Mouse (Mus musculus) midbrain, postnatal 0 days (tissue): ENCODE results near the gene Tiparp. TPM values are rescaled to one million over a fixed set of nuclear protein-coding genes. Genes with fewer than 3 reads are reported as not detected.
A peak's percentile ranks its signal among the peaks of the same experiment; 100 is the strongest.

Source experiments
- ATAC-seq: fragments of 200-750 bp; cut with Nextera tagmentation; 2 replicates; pipeline ENCODE4 v1.8.0; 2017; ENCODE audit warnings: moderate number of reproducible peaks, mild to moderate bottlenecking, moderate TSS enrichment, moderate library complexity; ENCODE audit not compliant: low FRiP score
- DNase-seq: peaks from one replicate; pipeline ENCODE4 v3.0.0-alpha.2; 2015; ENCODE audit warnings: low spot score
- H3K27ac ChIP-seq: fragments of 300-500 bp; sonication (generic); 2 replicates; pipeline ENCODE4 v1.5.1; 2014; ENCODE audit warnings: low read depth, mild to moderate bottlenecking, low read length, mixed read lengths
- H3K27me3 ChIP-seq: fragments of 300-500 bp; sonication (generic); 2 replicates; pipeline ENCODE4 v1.6.1; 2014; ENCODE audit warnings: low read length, control low read depth, mixed read lengths; ENCODE audit not compliant: insufficient read depth
- H3K36me3 ChIP-seq: fragments of 300-500 bp; sonication (generic); 2 replicates; pipeline ENCODE4 v1.6.1; 2014; ENCODE audit warnings: low read length, control low read depth, mixed read lengths; ENCODE audit not compliant: insufficient read depth
- H3K4me1 ChIP-seq: fragments of 300-500 bp; sonication (generic); 2 replicates; pipeline ENCODE4 v1.6.1; 2014; ENCODE audit warnings: mild to moderate bottlenecking, control low read depth, antibody characterized with exemption, low read length, mixed read lengths; ENCODE audit not compliant: insufficient read depth
- H3K4me2 ChIP-seq: fragments of 300-500 bp; sonication (generic); 2 replicates; pipeline ENCODE4 v1.6.1; 2014; ENCODE audit warnings: low read depth, mild to moderate bottlenecking, low read length, mixed read lengths; ENCODE audit not compliant: poor library complexity, severe bottlenecking
- H3K4me3 ChIP-seq: fragments of 300-500 bp; sonication (generic); 2 replicates; pipeline ENCODE4 v1.5.1; 2014; ENCODE audit warnings: low read depth, mild to moderate bottlenecking, low read length, moderate library complexity
- H3K9ac ChIP-seq: fragments of 300-500 bp; sonication (generic); replicated peaks from 2 replicates; pipeline ENCODE4 v1.6.1; 2014; ENCODE audit warnings: mild to moderate bottlenecking, low read length, moderate library complexity, mixed read lengths; ENCODE audit not compliant: poor library complexity, severe bottlenecking
- H3K9me3 ChIP-seq: fragments of 300-500 bp; sonication (generic); 2 replicates; pipeline ENCODE4 v1.6.1; 2016; ENCODE audit warnings: low read length, control low read depth
- CTCF ChIP-seq: IDR thresholded peaks from 2 replicates; pipeline ENCODE4 v1.5.1; 2016; ENCODE audit warnings: antibody characterized with exemption, mild to moderate bottlenecking
- WGBS: fragments of 180-500 bp; shearing (Covaris S2); extraction: QIAGEN DNeasy Blood & Tissue Kit; methylation state at CpG from one replicate; pipeline ENCODE4 v1.1.7; 2014; 5-methylcytosine and 5-hydroxymethylcytosine counted together
- polyA plus RNA-seq: library from polyadenylated mRNA; unstranded; fragments of >200 nt; fragmentation: Nextera tagmentation; extraction: Ambion mirVana; gene quantifications from 2 replicates; pipeline ENCODE4 v1.2.1, GENCODE M21; 2015
- total RNA-seq: library from RNA; depleted of rRNA; stranded (reverse); fragments of >200 nt; gene quantifications from 2 replicates; pipeline ENCODE4 v1.2.3, GENCODE M21; 2014

The Tiparp gene
- total and polyA plus RNA-seq, 2 experiments from 2014 or later, result 15.3 to 15.8 TPM

DNA sequence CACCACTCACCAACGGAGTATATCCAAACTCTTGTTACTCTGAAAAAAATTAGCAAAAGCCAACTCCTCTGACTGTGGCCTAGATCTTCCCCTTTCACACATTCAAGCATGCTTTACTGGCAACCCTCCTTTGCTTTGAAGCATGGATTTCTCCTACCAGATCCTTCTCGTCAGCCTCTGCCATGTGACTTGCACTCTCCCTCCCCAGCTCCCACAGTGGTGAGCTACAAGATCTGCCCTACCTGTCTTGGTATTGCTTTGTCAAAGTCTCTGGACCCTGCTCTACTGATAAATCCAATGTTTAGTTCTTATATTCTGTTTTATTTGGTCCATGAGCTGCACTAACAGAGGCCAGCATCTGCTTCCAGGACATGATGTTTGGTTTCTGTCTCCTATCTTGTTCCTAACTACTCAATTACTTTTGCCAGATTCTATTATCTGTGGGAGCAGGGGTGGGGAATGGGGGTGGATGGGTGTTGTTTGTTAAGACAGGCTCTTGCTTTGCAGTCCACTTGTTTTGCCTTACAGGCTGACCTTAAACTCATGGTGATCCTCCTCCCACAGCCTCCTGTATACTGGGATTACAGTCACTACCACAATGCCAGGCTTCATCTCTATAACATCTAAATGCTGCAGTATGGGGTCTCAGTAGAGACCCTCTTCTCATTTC, 40.7 kb upstream of the Tiparp start:
- no peaks in the 10 kb centered on the region for H3K4me1 ChIP-seq
- no peak for TF ChIP-seq CTCF
- no peak overlapping the region for H3K4me2 ChIP-seq
- no peak overlapping the region for H3K27ac ChIP-seq
- WGBS, result 88% methylated on average over 2 of the region's 2 CpGs
- no peaks in the 10 kb centered on the region for H3K36me3 ChIP-seq
- H3K27me3 ChIP-seq, result no peaks in the 10 kb centered on the region
- H3K9ac ChIP-seq, result no peak overlapping the region
- no peak for DNase-seq
- no peak overlapping the region for H3K4me3 ChIP-seq
- no peaks in the 10 kb centered on the region for H3K9me3 ChIP-seq
- no peak for ATAC-seq

DNA sequence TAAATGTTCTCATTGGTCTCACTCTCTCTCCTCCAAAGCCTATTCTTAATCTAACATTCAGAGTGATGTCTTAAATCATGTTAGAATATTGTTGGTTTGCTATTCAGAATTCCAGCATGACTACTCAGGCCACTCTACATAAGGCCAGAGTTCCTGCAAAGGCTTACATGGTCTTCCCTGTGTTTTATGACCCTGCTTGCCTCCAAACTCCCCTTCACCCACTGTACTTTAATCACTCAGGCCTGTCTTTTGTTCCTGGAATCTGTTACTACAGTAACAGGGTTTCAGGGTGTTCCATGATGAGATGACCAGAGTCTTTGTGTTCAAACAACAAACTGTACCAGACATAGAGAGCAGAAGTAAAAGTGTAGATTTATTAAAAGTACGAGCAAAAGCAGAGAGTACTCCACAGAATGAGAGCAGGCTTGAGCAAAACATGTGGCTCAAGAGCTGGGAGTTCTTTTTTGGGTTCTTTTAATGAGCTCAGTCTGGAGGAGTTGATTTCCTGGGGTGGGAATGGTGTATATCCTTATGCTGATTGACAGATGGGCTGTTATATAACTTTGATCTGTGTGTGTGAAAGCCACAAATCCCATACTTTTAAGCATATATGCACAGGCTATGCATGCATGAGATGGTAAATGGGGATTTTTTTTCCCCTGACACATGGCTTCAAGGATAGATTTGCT, 39.5 kb upstream of the Tiparp start:
- no peak for ATAC-seq
- no peaks in the 10 kb centered on the region for H3K27me3 ChIP-seq
- no peak overlapping the region for H3K27ac ChIP-seq
- H3K4me2 ChIP-seq, result no peak overlapping the region
- no peaks in the 10 kb centered on the region for H3K36me3 ChIP-seq
- no peak overlapping the region for H3K4me3 ChIP-seq
- TF ChIP-seq CTCF, result no peak
- 78% methylated on average over 1 of the region's 1 CpGs for WGBS
- no peaks in the 10 kb centered on the region for H3K4me1 ChIP-seq
- no peak for DNase-seq
- no peaks in the 10 kb centered on the region for H3K9me3 ChIP-seq
- no peak overlapping the region for H3K9ac ChIP-seq

DNA sequence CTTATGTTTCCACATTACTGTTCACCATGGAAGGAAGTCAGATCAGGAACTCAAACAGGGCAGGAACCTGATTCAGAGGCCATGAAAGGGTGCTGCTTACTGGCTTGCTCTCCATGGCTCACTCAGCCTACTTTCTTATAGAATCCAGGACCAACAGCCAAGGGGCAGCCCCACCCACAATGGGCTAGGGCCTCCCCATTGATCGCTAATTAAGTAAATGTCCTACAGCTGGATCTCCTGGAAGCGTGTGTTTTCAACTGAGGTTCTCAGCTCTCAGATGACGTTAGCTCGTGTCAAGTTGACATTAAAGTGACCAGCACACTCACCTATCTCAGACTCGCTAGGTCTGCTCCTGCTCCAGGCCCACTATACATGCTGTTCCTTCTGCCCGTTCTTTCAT, 38.6 kb upstream of the Tiparp start:
- Histone ChIP-seq H3K4me1 (no peaks in the 10 kb centered on the region), H3K9ac (no peak overlapping the region), H3K36me3 (no peaks in the 10 kb centered on the region), H3K4me3 (no peak overlapping the region), H3K4me2 (no peak overlapping the region), H3K9me3 (no peaks in the 10 kb centered on the region), H3K27me3 (no peaks in the 10 kb centered on the region), H3K27ac (no peak overlapping the region)
- ATAC-seq (no peak), DNase-seq (no peak)
- 96% methylated on average over 6 of the region's 6 CpGs for WGBS
- TF ChIP-seq CTCF, result no peak

DNA sequence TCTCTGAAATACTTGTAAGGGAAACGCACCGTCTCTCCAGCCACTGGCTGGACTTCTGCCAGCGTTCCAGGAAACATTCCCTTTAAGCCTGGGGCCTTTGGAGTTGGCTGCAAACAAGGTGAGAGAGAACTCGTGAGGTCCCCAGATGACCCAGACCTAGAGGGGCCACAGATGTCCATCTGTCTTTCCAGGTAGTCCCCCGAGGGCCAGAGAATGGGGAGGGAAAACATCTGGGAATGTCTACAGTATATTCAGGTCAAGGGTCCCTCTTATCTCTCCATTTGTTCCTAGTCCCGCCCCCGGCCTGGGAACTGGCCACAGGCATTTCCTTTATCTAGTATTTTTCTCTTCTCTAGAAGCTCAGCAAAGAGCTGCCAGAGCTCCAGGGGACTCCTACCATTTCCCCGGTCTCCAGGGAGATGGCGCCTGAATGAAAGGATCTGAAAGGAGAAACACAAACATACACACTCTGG, 33.9 kb upstream of the Tiparp start:
- Histone ChIP-seq H3K27me3 (no peaks in the 10 kb centered on the region), H3K4me2 (peak overlapping the region; percentile 22; the same call in 1 of the 2 replicates), H3K4me3 (no peak overlapping the region), H3K9me3 (no peaks in the 10 kb centered on the region), H3K4me1 (no peaks in the 10 kb centered on the region), H3K27ac (peak overlapping the region; percentile 51; the same call in 1 of the 2 replicates), H3K36me3 (no peaks in the 10 kb centered on the region), H3K9ac (no peak overlapping the region)
- 42% methylated on average over 9 of the region's 9 CpGs for WGBS
- TF ChIP-seq CTCF, result no peak
- ATAC-seq (no peak), DNase-seq (peak; percentile 72)

DNA sequence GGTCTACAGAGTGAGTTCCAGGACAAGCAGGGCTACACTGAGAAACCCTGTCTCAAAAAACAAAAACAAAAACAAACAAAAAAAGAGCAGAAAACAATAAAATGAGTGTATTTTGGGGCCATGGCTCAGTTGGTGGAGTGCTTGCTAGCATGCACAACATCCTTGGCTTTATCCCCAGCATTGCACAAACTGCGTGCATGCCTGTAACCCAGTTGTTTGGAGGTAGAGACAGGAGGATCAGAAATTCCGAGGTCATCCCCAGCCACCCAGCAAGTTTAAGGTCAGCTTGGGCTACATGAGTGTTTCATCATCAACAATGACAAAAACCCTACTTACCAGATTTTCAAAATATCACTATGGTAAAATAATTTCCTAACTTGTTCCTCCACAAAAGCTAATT, 20.4 kb upstream of the Tiparp start:
- Histone ChIP-seq H3K4me3 (no peak overlapping the region), H3K4me1 (no peaks in the 10 kb centered on the region), H3K9me3 (no peaks in the 10 kb centered on the region), H3K36me3 (no peaks in the 10 kb centered on the region), H3K27ac (no peak overlapping the region), H3K4me2 (no peak overlapping the region), H3K27me3 (no peaks in the 10 kb centered on the region), H3K9ac (no peak overlapping the region)
- TF ChIP-seq CTCF, result no peak
- ATAC-seq (no peak), DNase-seq (no peak)
- WGBS, result 90% methylated on average over 2 of the region's 2 CpGs

DNA sequence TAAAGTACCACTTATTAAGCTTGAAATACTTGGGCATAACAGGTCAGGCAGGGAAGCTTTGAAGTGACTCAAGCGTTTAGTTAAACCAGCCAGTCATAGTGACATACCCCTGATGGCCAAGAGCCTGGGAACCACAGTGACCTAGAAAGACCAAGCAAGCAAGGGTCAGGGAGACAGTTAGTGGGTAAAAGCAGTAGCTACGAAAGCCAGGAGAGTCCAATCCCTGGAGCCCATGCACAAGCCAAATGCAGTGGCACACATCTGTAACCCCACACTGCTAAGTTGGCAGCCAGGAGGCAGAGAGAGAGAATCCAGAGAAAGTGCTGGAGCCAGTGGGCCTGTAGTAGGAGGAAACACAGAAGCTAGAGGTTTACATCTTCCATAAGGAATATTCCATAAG, 17.6 kb upstream of the Tiparp start:
- Histone ChIP-seq H3K4me3 (no peak overlapping the region), H3K27ac (no peak overlapping the region), H3K9ac (no peak overlapping the region), H3K36me3 (no peaks in the 10 kb centered on the region), H3K4me2 (no peak overlapping the region), H3K9me3 (no peaks in the 10 kb centered on the region), H3K4me1 (no peaks in the 10 kb centered on the region), H3K27me3 (no peaks in the 10 kb centered on the region)
- no peak for DNase-seq
- 93% methylated on average over 2 of the region's 2 CpGs for WGBS
- ATAC-seq, result no peak
- no peak for TF ChIP-seq CTCF
